Mouse (Mus musculus) brown adipose tissue, adult 24 weeks (tissue): ENCODE results near the gene Fignl1. TPM values are rescaled to one million over a fixed set of nuclear protein-coding genes. Genes with fewer than 3 reads are reported as not detected.

Experiments used
- H3K27ac ChIP-seq: fragments of 200-500 bp; replicated peaks from 2 replicates; pipeline ENCODE4 v1.5.1; 2012; ENCODE audit warnings: low read depth, mild to moderate bottlenecking, low read length
- H3K4me1 ChIP-seq: fragments of 200-500 bp; 2 replicates; pipeline ENCODE4 v1.6.1; 2012; ENCODE audit warnings: low read length, mixed read lengths; ENCODE audit not compliant: control insufficient read depth, insufficient read depth, insufficient read length
- H3K4me3 ChIP-seq: fragments of 200-500 bp; 2 replicates; pipeline ENCODE4 v1.5.1; 2012; ENCODE audit warnings: low read depth, mild to moderate bottlenecking, low read length, moderate library complexity; ENCODE audit not compliant: insufficient read depth
- polyA plus RNA-seq: library from polyadenylated mRNA; stranded (reverse); fragments of >200 nt; gene quantifications from 2 replicates; pipeline ENCODE4 v1.2.4, GENCODE M21; 2012; ENCODE audit not compliant: missing spikeins, insufficient read depth, insufficient read length

Fignl1 gene
- polyA plus RNA-seq, 1 experiment = 0.79 TPM

DNA sequence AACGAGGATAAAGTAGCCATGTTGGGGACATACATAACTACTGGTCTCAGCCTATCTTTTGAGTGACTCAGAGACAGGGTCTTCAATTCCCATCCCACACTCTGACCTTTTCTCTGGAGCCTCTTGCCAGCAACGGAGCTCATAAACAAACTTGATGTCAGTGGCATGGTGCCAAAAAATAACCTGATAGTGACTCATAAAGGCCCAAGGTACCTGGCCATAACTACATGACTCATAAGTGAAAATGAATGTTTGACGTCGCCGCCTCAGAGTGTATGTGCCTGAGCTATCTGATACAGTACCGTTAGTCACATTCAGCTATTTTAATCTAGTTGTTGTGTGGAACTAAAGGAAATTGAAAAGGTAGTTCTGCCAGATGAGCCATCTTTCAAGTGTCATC is 16.9 kb upstream of the Fignl1 start:
- H3K4me1 ChIP-seq = no peaks in the 10 kb centered on the region
- H3K4me3 ChIP-seq = no peak overlapping the region
- no peak overlapping the region for H3K27ac ChIP-seq

DNA sequence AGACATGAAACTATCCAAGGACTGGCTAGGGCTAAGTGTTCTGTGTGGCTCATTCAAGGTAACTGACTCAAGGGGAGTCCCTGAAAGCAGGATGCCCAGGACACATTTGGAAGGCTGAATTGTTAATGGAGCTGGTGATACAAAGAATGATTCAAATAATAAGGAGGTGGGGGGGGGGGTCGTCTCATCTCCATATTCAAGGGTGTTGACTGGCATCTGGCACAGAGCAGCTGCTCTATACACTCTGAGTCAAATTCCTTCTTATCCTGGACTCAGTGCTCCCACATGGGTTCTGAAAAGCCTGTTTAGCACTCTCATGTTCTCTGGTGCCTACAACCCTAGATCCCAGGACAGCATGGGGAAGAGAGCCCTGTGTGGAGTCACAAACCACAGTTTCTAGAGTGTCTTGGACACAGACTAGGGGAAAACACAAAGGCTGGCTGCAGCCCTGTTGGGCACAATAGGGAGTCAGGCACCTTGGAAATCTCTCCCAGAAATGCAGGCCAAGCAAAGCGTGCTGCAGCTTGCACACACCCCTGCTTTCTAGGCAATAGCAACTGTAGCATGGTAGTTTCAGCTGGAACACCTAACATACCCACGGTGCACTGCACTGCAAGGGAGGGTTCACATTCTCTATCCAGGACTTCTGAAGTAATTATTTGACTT is 16.3 kb upstream of the Fignl1 start:
- Histone ChIP-seq H3K4me3 (no peak overlapping the region), H3K27ac (no peak overlapping the region), H3K4me1 (no peaks in the 10 kb centered on the region)

GRCm38 (mm10) chr11:11823980-11824911 is 15.5 kb upstream of the Fignl1 start:
- Histone ChIP-seq H3K27ac (no peak overlapping the region), H3K4me3 (no peak overlapping the region), H3K4me1 (no peaks in the 10 kb centered on the region)

DNA sequence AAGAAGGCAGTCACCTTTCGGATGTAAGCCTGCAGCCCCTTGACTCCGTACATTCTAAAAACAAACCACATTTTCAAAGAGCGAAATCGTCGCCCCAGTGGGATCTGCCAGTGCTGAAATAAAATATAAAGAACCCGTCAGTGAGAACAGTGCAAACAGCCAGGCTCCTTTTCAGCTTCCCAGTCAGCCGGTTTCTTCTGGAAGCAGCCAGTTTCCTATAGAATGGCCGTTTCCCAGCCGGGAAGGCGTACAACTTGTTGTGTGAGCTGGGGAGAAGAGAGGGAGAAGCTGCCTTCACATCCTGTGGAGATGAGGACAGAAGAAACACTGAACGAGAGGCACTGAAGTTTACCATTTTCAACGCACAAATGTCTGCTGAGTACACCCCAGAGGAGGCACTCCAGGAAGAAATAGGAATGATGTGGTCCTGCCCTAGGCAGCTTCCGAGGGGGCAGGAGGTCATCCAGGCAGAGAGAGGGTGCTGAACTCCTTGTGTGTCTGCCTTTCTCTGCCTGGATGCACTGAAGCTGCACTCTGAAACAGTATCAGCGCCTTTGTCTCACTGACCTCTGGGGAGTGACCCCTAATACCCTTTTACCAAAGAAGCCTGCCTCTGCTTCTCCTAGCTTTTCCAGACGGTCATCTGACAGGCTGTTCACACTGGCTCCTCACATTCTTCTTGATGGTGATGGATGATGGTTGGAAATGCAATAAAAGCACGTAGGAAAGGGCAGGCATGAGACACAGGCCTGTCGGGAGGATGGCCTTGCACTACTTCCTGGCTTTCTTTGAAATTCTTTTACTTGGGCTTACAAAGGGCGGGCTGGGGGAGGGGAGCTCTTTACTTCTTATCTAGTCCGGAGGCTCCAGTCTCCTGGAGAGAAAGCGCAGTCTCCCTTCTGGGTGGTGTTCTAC is 13.7 kb upstream of the Fignl1 start:
- Histone ChIP-seq H3K4me3 (no peak overlapping the region), H3K27ac (no peak overlapping the region), H3K4me1 (no peaks in the 10 kb centered on the region)

- Histone ChIP-seq H3K4me3 (no peak overlapping the region), H3K4me1 (no peaks in the 10 kb centered on the region), H3K27ac (no peak overlapping the region)
Observed at GRCm38 (mm10) chr11:11821387-11821975, 12.7 kb upstream of the Fignl1 start.

DNA sequence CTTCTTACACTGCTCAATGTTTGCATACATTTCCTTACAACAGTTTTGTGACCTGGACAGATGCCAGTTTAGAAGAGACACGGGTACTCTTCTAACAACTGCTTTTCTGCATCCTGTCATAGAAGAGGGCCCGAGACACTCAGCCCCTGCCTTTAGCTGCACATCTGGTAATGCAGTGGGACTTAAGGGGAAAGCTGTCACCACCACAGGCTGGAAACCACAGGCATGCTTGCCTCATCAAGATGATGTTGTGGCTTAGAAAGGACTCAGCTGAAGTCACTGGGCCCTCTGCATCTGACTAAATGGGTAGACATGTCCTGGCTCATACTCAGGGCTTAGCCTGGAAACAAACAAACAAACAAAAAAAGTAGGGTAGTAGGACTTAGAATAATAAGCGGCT is 12.0 kb upstream of the Fignl1 start:
- no peaks in the 10 kb centered on the region for H3K4me1 ChIP-seq
- H3K4me3 ChIP-seq = no peak overlapping the region
- no peak overlapping the region for H3K27ac ChIP-seq

GRCm38 (mm10) chr11:11820251-11820650 is 11.5 kb upstream of the Fignl1 start:
- Histone ChIP-seq H3K27ac (no peak overlapping the region), H3K4me1 (no peaks in the 10 kb centered on the region), H3K4me3 (no peak overlapping the region)

DNA sequence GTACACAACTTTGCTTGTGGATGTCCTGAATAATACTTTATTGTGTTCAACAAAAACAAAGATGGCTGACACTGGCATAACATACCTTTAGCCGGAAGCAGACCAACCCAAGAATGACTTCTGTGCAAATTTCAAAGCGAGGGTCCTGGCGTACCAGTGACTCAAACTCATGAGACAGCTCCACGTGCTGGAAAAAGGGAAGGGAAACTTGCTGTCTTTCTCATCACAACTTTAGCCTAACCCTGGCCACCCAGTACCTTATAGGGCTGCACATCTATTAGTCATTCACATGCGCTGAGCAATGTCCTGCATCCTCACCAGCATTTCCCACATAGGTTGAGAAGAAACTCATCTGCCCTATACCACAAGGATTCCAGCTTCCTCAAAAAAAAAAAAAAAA is 10.4 kb upstream of the Fignl1 start:
- Histone ChIP-seq H3K27ac (no peak overlapping the region), H3K4me1 (no peaks in the 10 kb centered on the region), H3K4me3 (no peak overlapping the region)

DNA sequence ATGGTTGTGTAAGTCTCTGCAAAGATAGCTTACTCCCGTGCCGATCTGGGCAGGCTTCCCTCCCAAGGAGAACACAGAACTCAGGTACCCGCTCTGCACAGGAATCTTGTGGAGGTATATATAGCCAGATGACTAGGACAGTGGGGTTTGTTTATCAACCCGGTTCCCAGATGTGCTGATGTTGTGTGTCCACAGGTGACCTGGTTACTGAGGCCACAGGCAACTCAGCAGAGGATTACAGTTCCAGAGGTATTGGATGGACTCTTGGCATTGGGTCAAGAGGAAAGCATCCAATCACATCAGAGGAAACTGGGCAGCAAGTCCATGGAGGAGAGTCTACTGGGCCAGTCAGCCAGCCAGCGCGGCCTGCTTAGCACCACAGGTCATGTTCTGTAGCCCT is 10.0 kb upstream of the Fignl1 start:
- Histone ChIP-seq H3K4me3 (no peak overlapping the region), H3K27ac (no peak overlapping the region), H3K4me1 (no peaks in the 10 kb centered on the region)

DNA sequence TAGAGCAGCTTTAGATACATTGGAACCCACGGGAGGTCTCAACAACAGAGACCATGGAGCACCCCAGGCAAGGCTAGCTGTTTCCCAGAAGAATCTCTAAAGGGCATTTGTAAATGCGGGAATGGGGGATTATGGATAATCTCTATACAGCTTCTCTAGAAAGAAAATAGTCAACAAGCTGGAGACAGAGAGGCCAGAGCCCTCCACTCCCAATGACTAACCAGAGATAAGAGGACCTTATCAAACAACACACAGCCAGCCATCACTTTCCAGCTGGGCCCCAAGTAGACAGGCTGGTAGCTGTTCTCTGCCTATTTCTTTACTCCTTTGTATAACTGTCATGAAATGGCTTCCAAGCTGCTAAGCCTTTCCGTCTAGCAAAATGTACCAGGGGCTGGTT is 7.0 kb upstream of the Fignl1 start:
- no peak overlapping the region for H3K27ac ChIP-seq
- no peak overlapping the region for H3K4me3 ChIP-seq
- H3K4me1 ChIP-seq = no peaks in the 10 kb centered on the region

DNA sequence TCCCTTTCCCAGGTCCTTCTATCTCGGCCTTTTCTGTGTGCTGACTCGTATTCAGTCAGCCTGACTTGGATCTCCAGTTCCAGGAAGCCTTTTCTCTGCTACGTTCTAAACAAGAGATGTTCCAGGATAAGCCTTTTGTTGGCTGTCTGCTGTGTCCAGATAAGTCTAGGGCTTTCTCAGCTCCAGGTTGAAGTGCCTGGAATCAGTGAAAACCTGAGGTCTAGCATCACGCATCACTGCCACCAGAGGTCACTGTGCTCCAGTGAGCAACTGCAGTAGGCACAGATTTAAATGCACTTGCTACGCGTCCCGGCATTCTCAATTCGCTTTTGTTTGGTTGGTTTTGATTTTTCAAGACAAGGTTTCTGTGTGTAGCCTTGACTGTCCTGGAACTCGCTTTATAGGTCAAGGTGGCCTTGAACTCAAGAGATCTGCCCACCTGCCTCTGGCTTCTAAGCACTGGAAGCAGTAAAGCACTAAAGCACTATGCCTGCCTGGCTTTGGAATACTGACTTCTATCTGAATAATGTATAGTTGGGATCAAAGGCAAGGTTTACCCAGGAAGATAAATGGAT is 3.2 kb upstream of the Fignl1 start:
- H3K4me1 ChIP-seq = no peaks in the 10 kb centered on the region
- no peak overlapping the region for H3K4me3 ChIP-seq
- H3K27ac ChIP-seq = no peak overlapping the region

DNA sequence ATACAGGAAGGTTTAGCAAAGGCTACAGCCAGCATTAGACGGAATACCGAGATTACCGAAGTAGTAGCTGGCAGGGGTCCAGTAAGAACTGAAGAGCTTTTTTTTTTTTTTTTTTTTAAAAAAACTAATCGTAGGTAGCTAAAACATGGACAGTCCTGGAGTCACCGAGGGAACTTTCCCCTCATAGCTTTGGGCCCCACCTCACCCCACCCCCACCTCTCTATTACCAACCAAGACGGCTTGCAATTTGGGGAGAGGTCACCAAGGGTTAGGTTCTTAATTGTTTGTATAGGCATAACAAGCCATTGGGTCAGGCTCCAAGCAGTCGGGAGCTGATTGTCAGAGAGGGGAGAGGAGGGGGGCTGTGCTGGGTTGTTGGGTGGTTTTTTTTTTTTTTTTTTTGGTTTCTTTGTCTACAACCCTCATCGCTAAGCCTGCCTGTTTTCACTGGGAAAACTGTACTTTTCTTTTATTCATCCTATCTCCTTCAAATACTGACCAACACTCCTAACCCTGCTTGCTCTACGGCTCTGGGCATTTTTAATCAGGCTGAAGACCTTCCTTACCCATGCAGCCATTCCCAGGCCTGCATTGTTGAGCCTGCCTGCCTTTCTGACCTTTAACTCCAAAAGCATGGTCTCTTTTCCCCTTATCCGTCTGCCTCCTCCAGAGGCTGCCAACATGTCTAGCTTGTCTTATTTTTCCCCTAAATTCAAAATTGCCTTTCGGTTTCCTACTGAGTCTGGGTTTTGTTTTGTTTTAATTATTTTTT is 828 bp upstream of the Fignl1 start:
- H3K27ac ChIP-seq = peak overlapping the region; percentile 95
- H3K4me1 ChIP-seq = no peaks in the 10 kb centered on the region
- H3K4me3 ChIP-seq = peak overlapping the region; percentile 83

- no peak overlapping the region for H3K27ac ChIP-seq
- peak overlapping the region; percentile 71 for H3K4me3 ChIP-seq
- H3K4me1 ChIP-seq = no peaks in the 10 kb centered on the region
Observed at GRCm38 (mm10) chr11:11808035-11808819, 535 bp downstream of the Fignl1 start.
